Mouse (Mus musculus) spleen, adult 2 months (tissue): ENCODE measurements around the gene Pdzrn3.

ENCODE experiments used
- CTCF ChIP-seq: fragments of 200-500 bp; IDR thresholded peaks from 2 replicates; pipeline ENCODE4 v1.5.1; 2011; ENCODE audit warnings: mild to moderate bottlenecking, inconsistent platforms; ENCODE audit not compliant: insufficient read depth, insufficient read length, insufficient replicate concordance; ENCODE audit errors: extremely low read depth
- POLR2A ChIP-seq: fragments of 200-500 bp; IDR thresholded peaks from 2 replicates; pipeline ENCODE4 v1.6.1; 2011; ENCODE audit warnings: low read depth, low read length, inconsistent platforms

GRCm38 (mm10) chr6:101227294-101227855, 150.3 kb downstream of the Pdzrn3 start:
- no peak for TF ChIP-seq CTCF
- no peak for TF ChIP-seq POLR2A
